Mouse (Mus musculus) forebrain, embryonic 12.5 days (tissue): ENCODE measurements at regions not wholly inside any gene's neighbourhood (a gene's known extent, or its start where the extent isn't known, plus 50 kb on each side); places are given as distances from the start of the nearest gene placed in this dataset.
"Not testable (repeated sequence)": the region's sequence is repeated elsewhere in the genome, so short reads cannot be mapped to it uniquely, and the experiment has no call there.

Experiments used
- ATAC-seq: fragments of 200-750 bp; cut with Nextera tagmentation; 2 replicates; pipeline ENCODE4 v1.8.0; 2017; ENCODE audit warnings: moderate TSS enrichment; ENCODE audit not compliant: low FRiP score
- H3K27ac ChIP-seq: fragments of 300-500 bp; sonication (generic); 2 replicates; pipeline ENCODE4 v1.5.1; 2016; ENCODE audit warnings: mild to moderate bottlenecking
- H3K27me3 ChIP-seq: fragments of 300-500 bp; sonication (generic); 2 replicates; pipeline ENCODE4 v1.6.1; 2016; ENCODE audit warnings: mild to moderate bottlenecking
- H3K36me3 ChIP-seq: fragments of 300-500 bp; sonication (generic); replicated peaks from 2 replicates; pipeline ENCODE4 v1.6.1; 2016; ENCODE audit warnings: mild to moderate bottlenecking
- H3K4me1 ChIP-seq: fragments of 300-500 bp; sonication (generic); 2 replicates; pipeline ENCODE4 v1.6.1; 2016
- H3K4me2 ChIP-seq: fragments of 300-500 bp; sonication (generic); 2 replicates; pipeline ENCODE4 v1.6.1; 2016; ENCODE audit warnings: mild to moderate bottlenecking, moderate library complexity
- H3K4me3 ChIP-seq: fragments of 300-500 bp; sonication (generic); replicated peaks from 2 replicates; pipeline ENCODE4 v1.5.1; 2016; ENCODE audit warnings: mild to moderate bottlenecking
- H3K9ac ChIP-seq: fragments of 300-500 bp; sonication (generic); 2 replicates; pipeline ENCODE4 v1.6.1; 2016; ENCODE audit warnings: mild to moderate bottlenecking
- H3K9me3 ChIP-seq: fragments of 300-500 bp; sonication (generic); 2 replicates; pipeline ENCODE4 v1.6.1; 2016
- WGBS: fragments of 180-500 bp; shearing (Covaris S2); methylation state at CpG from one replicate; pipeline ENCODE4 v1.1.7; 2016; 5-methylcytosine and 5-hydroxymethylcytosine counted together

GRCm38 (mm10) chr14:71654785-71655627 lies 836.6 kb downstream of the Gm9195 start:
- WGBS: 84% methylated on average over 3 of the region's 3 CpGs

GRCm38 (mm10) chr14:71642536-71642935 lies 849.1 kb downstream of the Gm9195 start:
- H3K4me2 ChIP-seq: no peak overlapping the region
- H3K9ac ChIP-seq: no peak overlapping the region
- H3K27ac ChIP-seq: no peak overlapping the region
- ATAC-seq: no peak
- H3K36me3 ChIP-seq: no peaks in the 10 kb centered on the region
- no peaks in the 10 kb centered on the region for H3K9me3 ChIP-seq
- H3K4me3 ChIP-seq: no peak overlapping the region
- H3K4me1 ChIP-seq: no peaks in the 10 kb centered on the region; the same call in 1 of the 2 replicates
- 89% methylated on average over 1 of the region's 1 CpGs for WGBS
- no peaks in the 10 kb centered on the region for H3K27me3 ChIP-seq

More at GRCm38 (mm10) chr14:71654785-71655627, 836.6 kb downstream of the Gm9195 start:
- Histone ChIP-seq H3K4me3 (no peak overlapping the region), H3K9ac (no peak overlapping the region), H3K9me3 (no peaks in the 10 kb centered on the region), H3K27me3 (no peaks in the 10 kb centered on the region), H3K27ac (no peak overlapping the region), H3K36me3 (no peaks in the 10 kb centered on the region), H3K4me1 (no peaks in the 10 kb centered on the region), H3K4me2 (no peak overlapping the region)
- ATAC-seq: no peak

GRCm38 (mm10) chr14:71639083-71639482 lies 852.6 kb downstream of the Gm9195 start:
- no peak for ATAC-seq
- Histone ChIP-seq H3K9me3 (no peaks in the 10 kb centered on the region), H3K9ac (no peak overlapping the region), H3K4me1 (no peaks in the 10 kb centered on the region; the same call in 1 of the 2 replicates), H3K4me3 (no peak overlapping the region), H3K4me2 (no peak overlapping the region), H3K36me3 (no peaks in the 10 kb centered on the region), H3K27me3 (no peaks in the 10 kb centered on the region), H3K27ac (no peak overlapping the region)
- 91% methylated on average over 1 of the region's 1 CpGs for WGBS

- Histone ChIP-seq H3K9ac (no peak overlapping the region), H3K4me2 (no peak overlapping the region), H3K36me3 (no peaks in the 10 kb centered on the region), H3K4me1 (no peaks in the 10 kb centered on the region; the same call in 1 of the 2 replicates), H3K9me3 (no peaks in the 10 kb centered on the region), H3K27ac (no peak overlapping the region), H3K4me3 (no peak overlapping the region), H3K27me3 (no peaks in the 10 kb centered on the region)
- no peak for ATAC-seq
- WGBS: 85% methylated on average over 1 of the region's 1 CpGs
Observed at GRCm38 (mm10) chr14:71635091-71635490, 856.5 kb downstream of the Gm9195 start.

- no peaks in the 10 kb centered on the region for H3K27me3 ChIP-seq
- H3K4me3 ChIP-seq: no peak overlapping the region
- no peaks in the 10 kb centered on the region for H3K36me3 ChIP-seq
- no peak overlapping the region for H3K9ac ChIP-seq
- no peak overlapping the region for H3K27ac ChIP-seq
- peak; percentile 44; the same call in 1 of the 2 replicates for ATAC-seq
- 0 out of 2 replicates have a peak, but pooled peaks cover 3% of the 10 kb centered on the region for H3K4me1 ChIP-seq
- 34% methylated on average over 4 of the region's 4 CpGs for WGBS
- H3K4me2 ChIP-seq: no peak overlapping the region
- H3K9me3 ChIP-seq: no peaks in the 10 kb centered on the region
Observed at GRCm38 (mm10) chr14:71609698-71610301, 881.8 kb downstream of the Gm9195 start.

- ATAC-seq: no peak
Observed at GRCm38 (mm10) chr14:71603710-71604109, 887.9 kb downstream of the Gm9195 start.

GRCm38 (mm10) chr14:71597859-71598258 lies 893.8 kb downstream of the Gm9195 start:
- Histone ChIP-seq H3K4me1 (no peaks in the 10 kb centered on the region), H3K4me3 (no peak overlapping the region), H3K9ac (no peak overlapping the region), H3K4me2 (no peak overlapping the region), H3K27ac (no peak overlapping the region), H3K27me3 (no peaks in the 10 kb centered on the region), H3K36me3 (no peaks in the 10 kb centered on the region), H3K9me3 (no peaks in the 10 kb centered on the region)
- 86% methylated on average over 3 of the region's 3 CpGs for WGBS
- ATAC-seq: no peak

More at GRCm38 (mm10) chr14:71603710-71604109, 887.9 kb downstream of the Gm9195 start:
- no peak overlapping the region for H3K9ac ChIP-seq
- no peaks in the 10 kb centered on the region for H3K27me3 ChIP-seq
- no peak overlapping the region for H3K4me2 ChIP-seq
- no peak overlapping the region for H3K27ac ChIP-seq
- 46% methylated on average over 2 of the region's 2 CpGs for WGBS
- no peak overlapping the region for H3K4me3 ChIP-seq
- no peaks in the 10 kb centered on the region for H3K36me3 ChIP-seq
- peaks cover 7% of the 10 kb centered on the region; the same call in 1 of the 2 replicates for H3K4me1 ChIP-seq
- no peaks in the 10 kb centered on the region for H3K9me3 ChIP-seq

GRCm38 (mm10) chr14:71588694-71589240 lies 902.9 kb downstream of the Gm9195 start:
- Histone ChIP-seq H3K4me2 (no peak overlapping the region), H3K4me3 (no peak overlapping the region), H3K9ac (no peak overlapping the region), H3K36me3 (no peaks in the 10 kb centered on the region), H3K9me3 (no peaks in the 10 kb centered on the region), H3K27ac (no peak overlapping the region), H3K4me1 (no peaks in the 10 kb centered on the region), H3K27me3 (no peaks in the 10 kb centered on the region)
- no peak for ATAC-seq
- 63% methylated on average over 1 of the region's 1 CpGs for WGBS

- no peaks in the 10 kb centered on the region for H3K4me1 ChIP-seq
- no peaks in the 10 kb centered on the region for H3K36me3 ChIP-seq
- no peak overlapping the region for H3K9ac ChIP-seq
- no peak overlapping the region for H3K4me2 ChIP-seq
- H3K27me3 ChIP-seq: no peaks in the 10 kb centered on the region
- no peaks in the 10 kb centered on the region for H3K9me3 ChIP-seq
- no peak for ATAC-seq
- H3K4me3 ChIP-seq: no peak overlapping the region
- no peak overlapping the region for H3K27ac ChIP-seq
Observed at GRCm38 (mm10) chr14:71588006-71588405, 903.6 kb downstream of the Gm9195 start.

- Histone ChIP-seq H3K9ac (no peak overlapping the region), H3K36me3 (no peaks in the 10 kb centered on the region), H3K27ac (no peak overlapping the region), H3K9me3 (no peaks in the 10 kb centered on the region), H3K4me2 (no peak overlapping the region), H3K4me3 (no peak overlapping the region), H3K27me3 (no peaks in the 10 kb centered on the region), H3K4me1 (no peaks in the 10 kb centered on the region)
- 73% methylated on average over 3 of the region's 3 CpGs for WGBS
- no peak for ATAC-seq
Observed at GRCm38 (mm10) chr14:71564816-71565215, 926.8 kb downstream of the Gm9195 start.

- no peak overlapping the region for H3K4me2 ChIP-seq
Observed at GRCm38 (mm10) chr14:71561906-71562305, 929.7 kb downstream of the Gm9195 start.

GRCm38 (mm10) chr14:71554324-71554723 lies 937.3 kb downstream of the Gm9195 start:
- WGBS: 79% methylated on average over 2 of the region's 3 CpGs
- H3K36me3 ChIP-seq, H3K4me1 ChIP-seq, H3K4me2 ChIP-seq, H3K9ac ChIP-seq, H3K27ac ChIP-seq, H3K9me3 ChIP-seq, ATAC-seq, H3K27me3 ChIP-seq, H3K4me3 ChIP-seq: not testable (repeated sequence)

More at GRCm38 (mm10) chr14:71561906-71562305, 929.7 kb downstream of the Gm9195 start:
- Histone ChIP-seq H3K27ac (no peak overlapping the region), H3K4me3 (no peak overlapping the region), H3K9me3 (no peaks in the 10 kb centered on the region), H3K4me1 (no peaks in the 10 kb centered on the region), H3K9ac (no peak overlapping the region), H3K27me3 (no peaks in the 10 kb centered on the region), H3K36me3 (no peaks in the 10 kb centered on the region)
- 79% methylated on average over 4 of the region's 4 CpGs for WGBS
- no peak for ATAC-seq
